Mouse (Mus musculus) thymus, adult 2 months (tissue): ENCODE results near the gene Cetn2.

Experiments used
- CTCF ChIP-seq: fragments of 200-500 bp; IDR thresholded peaks from 2 replicates; pipeline ENCODE4 v1.5.1; 2012; ENCODE audit warnings: mild to moderate bottlenecking, control low read depth, low read length, moderate library complexity, borderline replicate concordance; ENCODE audit not compliant: control insufficient read depth, poor library complexity, insufficient read depth; ENCODE audit errors: extremely low read depth
- POLR2A ChIP-seq: fragments of 200-500 bp; IDR thresholded peaks from 2 replicates; pipeline ENCODE4 v1.6.1; 2012; ENCODE audit warnings: mild to moderate bottlenecking, low read length, control low read depth, moderate library complexity; ENCODE audit not compliant: control insufficient read depth, poor library complexity, insufficient read depth; ENCODE audit errors: extremely low read depth

DNA sequence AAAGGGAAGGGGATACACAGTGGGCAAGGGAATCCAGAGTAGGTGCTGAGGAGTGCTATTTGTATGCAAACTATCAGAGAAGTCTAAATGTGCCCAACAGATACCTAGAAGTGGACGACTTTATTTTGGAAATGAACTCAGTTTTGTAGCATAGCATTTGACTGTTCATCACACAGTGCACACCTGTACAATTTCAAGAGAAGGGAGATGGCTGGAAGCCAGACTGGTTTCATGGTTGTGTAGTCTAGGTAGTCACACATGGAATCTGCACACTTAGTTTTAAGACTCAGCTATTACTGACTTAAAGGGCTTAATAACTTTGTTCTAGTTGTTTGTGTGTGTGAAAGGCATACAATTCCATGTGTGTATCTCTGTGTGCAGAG is 22.2 kb downstream of the Cetn2 start:
- TF ChIP-seq POLR2A (no peak), CTCF (no peak)
